Mouse (Mus musculus) T-helper 2 cell (primary cell): ENCODE measurements around the gene Vmn1r68.

Source experiments
- in situ Hi-C: fragments of 300-600 bp; cut with MboI, MseI; formaldehyde crosslinking; loops from one replicate; pipeline ENCODE4 v1.15.1; 2025; ENCODE audit warnings: high pct_unique_total_duplicates

The Vmn1r68 gene

GRCm38 (mm10) chr7:10558385-10558784 lies at the start of gene Vmn1r68:
Vmn1r68 (minus strand) TSS chr7:10558485.
- in situ Hi-C loops = no loop called here

GRCm38 (mm10) chr7:10495578-10495977 lies 62.7 kb downstream of the Vmn1r68 start:
- in situ Hi-C loops = no loop called here

- in situ Hi-C loops = no loop called here
Measured at GRCm38 (mm10) chr7:10494786-10495521, 63.3 kb downstream of the Vmn1r68 start, which contains the start of gene Zik1. Zik1 (minus strand) TSS chr7:10495394.

- in situ Hi-C loops = no loop called here
Measured at GRCm38 (mm10) chr7:10480588-10481233, 77.6 kb downstream of the Vmn1r68 start.

- in situ Hi-C loops = no loop called here
Measured at GRCm38 (mm10) chr7:10479813-10480212, 78.5 kb downstream of the Vmn1r68 start.

GRCm38 (mm10) chr7:10458166-10458565 lies 100.1 kb downstream of the Vmn1r68 start:
- in situ Hi-C loops = no loop called here
